Mouse (Mus musculus) C2C12 (cell line): ENCODE data around the gene Fto.

Source experiments
- MAX ChIP-seq: IDR thresholded peaks from one replicate; pipeline ENCODE4 v1.6.1; 2011; ENCODE audit warnings: mild to moderate bottlenecking, control low read depth
- MYOD1 ChIP-seq: IDR thresholded peaks from one replicate; pipeline ENCODE4 v1.6.1; 2011; ENCODE audit warnings: low read depth; ENCODE audit not compliant: control insufficient read depth, insufficient read length

- no peak for TF ChIP-seq MAX
- TF ChIP-seq MYOD1 = no peak
These were observed 319.1 kb downstream of the Fto start for GRCm38 (mm10) chr8:91632411-91632810.
